Mouse (Mus musculus) adrenal gland, postnatal 10 days (tissue): ENCODE data around the gene Ralgapb. TPM values are rescaled to one million over a fixed set of nuclear protein-coding genes. Genes with fewer than 3 reads are reported as not detected.
A peak's percentile ranks its signal among the peaks of the same experiment; 100 is the strongest.

ENCODE experiments used
- DNase-seq: peaks from one replicate; pipeline ENCODE4 v3.0.0; 2021; ENCODE audit warnings: mixed read lengths
- total RNA-seq, 2 experiments: library from RNA; stranded (reverse); gene quantifications; 2 replicates each; pipeline ENCODE4 v1.2.3; 2021

Ralgapb gene
- total RNA-seq, 2 experiments from 2014 or later = 33.7 to 42.1 TPM

DNA sequence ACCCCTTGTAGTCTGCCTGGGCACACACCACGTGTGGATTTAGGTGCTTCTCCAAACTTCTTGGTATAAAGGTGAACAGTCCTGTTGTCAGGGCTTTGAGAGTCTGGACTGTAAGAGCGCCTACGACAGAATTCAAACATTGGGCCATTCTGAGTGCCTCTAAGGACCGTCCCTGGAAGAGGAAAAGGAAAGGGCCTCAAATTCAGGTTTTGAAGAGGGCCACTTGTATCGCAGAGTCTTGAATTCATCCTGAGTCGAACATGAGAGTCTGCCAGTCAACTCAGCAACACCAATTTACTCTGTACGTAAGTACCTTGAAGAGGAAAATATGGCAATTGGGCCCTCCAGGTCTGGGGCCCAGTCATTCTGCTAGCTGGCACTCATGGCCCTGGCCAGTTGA, 6.7 kb upstream of the Ralgapb start:
- DNase-seq = no peak

DNA sequence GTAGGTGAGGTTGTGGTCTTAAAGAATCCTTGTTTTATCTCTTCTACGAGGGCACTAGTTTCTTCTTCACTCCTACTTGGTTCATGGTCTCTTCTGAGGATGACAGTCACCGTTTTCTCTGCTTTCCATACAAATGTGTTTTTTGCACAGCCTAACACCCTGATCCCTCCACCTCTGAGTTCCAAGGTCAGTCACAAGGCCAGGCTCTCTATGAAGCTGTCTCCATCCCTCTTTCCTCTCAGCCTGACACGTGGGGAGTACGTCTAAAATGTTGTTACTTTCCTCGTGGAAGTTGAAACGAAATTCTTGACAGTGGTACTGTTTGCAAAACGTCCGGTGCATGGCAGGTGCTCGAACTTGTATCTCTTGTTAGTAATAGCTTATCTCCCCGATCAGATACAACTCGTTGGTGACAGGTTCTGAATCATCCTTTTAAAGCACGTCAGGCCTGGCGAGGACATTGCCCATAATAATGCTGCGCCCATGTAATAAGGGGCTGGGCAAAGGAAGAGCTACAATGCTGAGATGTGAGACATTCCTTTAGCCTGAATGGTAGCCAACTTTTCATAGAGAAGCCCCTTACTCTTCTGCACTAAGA, 552 bp upstream of the Ralgapb start:
- no peak for DNase-seq

DNA sequence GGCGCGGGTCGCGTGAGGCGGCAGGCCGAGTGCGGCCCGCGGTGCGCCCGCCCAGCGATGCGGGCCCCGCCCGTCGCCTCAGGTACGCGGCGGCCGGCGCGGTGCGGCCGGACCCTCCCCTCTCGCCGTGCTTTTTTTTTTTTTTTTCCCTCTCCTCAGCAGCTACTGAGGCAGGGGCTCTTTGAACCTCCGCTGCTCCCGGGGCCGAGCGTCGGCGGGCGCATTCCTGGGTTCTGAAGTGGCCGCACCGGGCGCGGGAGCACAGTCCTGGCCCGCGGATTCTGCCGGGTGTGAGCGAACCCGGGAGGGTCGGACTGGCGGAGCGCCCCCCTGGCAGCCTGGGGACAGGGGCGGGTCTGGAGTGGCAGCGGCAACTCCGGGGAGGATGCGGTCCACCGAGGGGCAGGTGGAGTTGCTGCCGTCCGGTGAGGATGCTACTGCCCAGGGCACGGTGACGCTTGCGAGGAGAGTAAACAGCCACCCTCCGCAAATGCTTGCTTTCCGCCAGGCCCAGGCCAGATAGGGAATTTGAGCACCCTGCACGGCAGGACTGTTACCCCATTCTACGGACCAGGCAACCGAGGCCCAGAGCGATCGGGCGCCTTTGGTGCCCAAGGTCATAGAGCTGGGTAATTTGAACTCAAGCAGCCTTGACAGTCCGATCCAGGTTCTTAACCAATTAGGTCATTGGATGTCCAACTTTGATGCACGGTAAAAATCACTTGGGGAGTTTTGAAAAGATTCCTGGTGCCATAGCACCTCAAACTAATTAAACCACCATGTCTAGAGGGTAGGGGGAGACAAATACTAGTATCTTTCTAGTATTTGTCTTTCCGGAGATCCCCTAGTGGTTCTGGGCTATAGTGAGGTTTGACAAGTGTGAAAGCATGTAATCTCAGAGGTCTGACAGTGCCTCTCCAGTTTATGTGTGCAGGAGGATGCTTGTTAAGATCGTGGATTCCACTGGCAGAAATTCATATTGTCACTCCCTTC, 670 bp downstream of the Ralgapb start:
- peak; percentile 50 for DNase-seq

DNA sequence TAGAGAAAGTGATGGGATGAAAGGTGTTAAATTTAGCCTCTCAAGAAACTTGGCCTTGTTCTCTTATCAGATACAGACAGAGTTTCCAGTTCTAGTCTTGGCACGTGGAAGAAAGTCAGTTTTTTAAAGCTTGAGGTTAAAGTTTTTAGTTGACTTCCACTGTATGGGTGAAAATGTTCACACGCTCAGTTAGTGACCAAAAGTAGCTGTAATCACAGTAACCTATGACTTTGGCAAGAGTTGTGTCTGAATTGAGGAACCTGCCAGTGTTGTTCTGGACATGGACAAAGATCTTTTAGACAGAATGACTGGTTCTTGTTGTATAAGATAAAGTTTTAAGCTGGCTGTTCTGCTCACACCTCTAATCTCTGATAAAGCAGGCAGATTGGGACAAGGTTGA, 3.6 kb downstream of the Ralgapb start:
- no peak for DNase-seq

DNA sequence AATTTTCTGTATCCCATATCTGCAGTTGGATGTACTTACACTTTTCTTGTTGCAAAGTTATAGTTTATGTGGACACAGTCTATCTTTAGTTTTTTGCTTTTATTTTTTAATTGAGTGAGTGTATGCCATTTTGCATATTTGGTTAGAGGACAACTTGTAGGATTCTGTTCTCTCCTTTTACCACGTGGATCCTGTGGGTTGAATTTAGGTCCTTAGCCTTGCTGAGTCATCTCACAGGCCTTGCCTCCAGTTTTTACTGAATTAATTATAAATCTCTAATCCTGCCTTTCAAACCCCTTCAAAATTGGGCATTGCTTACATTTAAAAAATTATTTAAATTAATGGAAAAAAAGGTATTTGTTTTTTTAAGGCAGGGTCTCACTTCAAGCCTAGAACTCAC, 6.2 kb downstream of the Ralgapb start:
- DNase-seq = no peak

DNA sequence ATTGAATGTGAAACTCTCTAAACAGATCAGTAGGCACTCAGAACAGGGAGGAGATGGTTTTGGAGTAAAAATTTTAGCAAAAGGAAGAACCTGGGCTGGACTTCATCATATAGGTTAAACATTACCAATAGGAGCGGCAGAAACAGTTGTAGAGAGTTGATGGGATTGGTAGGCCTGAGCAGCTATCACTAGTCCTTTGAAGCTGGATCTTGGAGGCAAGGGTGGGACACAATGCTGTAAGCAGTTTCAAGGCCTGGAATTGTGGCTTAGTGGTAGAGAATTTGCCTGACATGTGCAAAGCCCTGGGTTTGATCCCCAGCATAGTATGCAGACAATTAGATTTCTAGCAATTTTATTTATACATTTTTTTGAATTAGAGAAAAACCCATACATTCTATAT, 9.0 kb downstream of the Ralgapb start:
- no peak for DNase-seq

DNA sequence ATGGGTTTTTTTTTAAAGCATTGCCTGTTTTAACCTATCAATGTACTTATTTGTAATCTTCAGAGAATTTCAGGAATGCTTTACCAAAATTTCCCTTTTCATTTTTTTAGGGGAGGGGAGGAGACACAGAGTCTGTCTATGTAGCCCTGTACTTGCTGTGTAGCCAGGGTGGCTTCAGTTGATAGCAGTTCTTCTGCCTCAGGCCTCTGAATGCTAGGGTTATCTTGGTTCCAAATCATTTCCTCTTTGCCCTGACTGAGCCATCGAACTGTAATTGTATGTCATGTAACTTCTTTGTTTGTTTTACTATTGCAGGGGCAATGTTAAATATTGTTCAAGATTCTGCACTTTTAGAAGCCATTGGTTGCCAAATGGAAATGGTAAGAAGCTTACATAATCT, 36.2 kb downstream of the Ralgapb start:
- DNase-seq = no peak

DNA sequence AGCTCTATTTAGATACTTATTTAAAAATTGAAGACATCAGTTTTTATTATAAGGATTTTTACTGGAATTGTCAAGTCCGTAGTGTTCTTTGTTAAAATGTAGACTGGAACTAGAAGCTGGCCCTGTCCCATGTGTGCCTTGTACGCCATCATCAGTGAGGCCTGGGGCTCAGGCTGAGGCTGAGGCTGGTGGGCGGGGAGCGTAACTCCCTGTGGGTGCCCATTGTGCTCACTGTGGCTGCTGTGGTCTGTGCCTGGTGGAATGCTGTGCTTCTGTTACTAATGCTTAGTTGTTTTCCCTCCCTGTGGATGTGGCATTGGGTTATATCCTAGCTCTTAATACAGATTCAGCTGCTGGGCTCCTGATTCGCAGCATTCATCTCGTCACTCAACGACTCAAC, 40.2 kb downstream of the Ralgapb start:
- no peak for DNase-seq

DNA sequence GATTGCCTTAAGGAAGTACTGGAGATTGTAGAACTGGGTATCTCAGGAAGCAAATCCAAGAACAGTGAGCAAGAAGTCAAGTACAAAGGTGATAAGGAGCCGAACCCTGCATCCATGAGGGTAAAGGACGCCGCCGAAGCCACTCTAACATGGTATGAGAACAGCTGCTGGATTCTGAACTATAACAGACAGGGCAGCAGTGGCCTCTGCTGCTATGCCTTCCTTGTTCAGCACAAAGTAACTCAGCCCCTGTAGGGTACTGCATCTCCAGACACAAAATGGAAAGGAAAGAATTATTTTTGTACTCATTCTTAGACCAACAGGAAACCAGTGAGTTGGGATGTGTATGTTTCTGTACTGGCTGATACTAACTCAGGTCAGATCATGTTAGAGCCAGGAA, 46.8 kb downstream of the Ralgapb start:
- DNase-seq = no peak

DNA sequence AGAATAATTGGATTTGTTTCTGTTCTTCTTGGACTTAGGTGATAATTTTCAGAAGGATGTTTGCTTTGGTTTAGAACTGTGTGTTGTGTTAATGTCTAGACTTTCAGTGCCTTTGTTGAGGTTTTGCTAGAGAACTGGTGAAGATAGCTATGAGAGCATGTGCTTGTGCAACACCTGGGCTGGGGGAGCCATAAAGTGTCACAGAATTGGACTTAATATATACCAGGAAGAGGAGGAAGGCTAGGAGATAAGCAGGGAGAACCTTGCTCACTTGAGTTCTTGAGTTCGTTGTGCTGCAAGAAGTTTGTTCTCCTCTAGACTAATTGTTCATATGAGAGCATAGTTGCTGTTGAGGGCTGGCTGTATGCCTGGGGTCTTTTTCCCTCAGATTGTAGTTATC, 48.0 kb downstream of the Ralgapb start:
- DNase-seq = no peak

DNA sequence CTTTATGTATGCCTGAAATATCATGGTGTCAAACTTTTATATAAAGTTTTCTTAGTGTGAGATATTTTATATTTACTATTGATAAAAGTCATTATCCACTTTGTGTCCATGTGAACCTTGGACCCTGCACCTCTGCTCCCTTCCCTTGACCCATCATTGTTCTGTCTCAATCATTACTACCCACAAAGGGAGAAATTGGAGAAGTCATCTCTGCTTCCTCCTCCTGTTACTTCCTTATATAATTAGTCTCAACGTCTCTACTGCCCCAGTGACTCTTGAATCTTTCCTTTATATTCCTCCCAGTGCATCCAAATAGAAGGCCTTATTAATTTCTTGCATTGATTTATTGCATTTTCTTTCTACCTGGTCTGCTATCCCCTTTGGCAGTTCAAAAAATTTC, 52.8 kb downstream of the Ralgapb start:
- DNase-seq = no peak

DNA sequence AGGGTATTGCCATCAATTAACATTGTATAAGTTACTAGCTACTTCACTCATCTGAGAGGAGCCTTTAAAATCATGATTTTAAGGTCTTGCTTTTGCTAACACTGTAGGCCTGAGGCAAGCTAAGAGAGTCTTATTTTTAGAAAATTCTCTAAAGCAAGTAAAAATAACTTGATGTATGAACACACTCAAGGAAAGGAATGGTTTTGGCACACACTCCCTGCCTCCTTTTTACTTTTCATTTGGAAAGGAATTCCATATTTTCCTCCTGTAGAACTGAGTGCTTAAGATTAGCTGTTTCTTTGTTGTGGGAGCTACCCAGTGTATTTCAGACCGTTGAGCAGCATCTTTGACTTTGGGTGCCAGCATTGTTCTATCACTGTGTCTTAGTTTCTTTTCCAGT, 64.5 kb downstream of the Ralgapb start:
- no peak for DNase-seq

DNA sequence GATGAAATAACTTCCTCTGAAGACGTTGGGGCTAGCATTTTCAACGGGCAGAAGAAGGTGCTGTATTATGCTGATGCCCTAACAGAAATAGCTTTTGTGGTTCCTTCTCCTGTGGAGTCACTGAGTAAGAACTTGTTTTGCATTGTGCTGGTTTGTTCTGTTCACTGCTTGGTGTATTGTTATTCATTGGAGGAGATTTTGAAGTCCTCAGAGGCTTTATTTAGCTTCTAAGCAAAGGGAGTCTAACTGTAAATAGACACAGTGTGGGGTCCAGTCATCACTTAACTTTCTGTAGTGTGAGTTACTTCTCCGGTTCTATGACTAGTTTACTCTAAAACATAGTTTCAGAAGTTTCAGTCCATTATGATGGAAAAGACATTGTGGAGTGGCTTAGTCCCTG, 68.0 kb downstream of the Ralgapb start:
- DNase-seq = no peak

DNA sequence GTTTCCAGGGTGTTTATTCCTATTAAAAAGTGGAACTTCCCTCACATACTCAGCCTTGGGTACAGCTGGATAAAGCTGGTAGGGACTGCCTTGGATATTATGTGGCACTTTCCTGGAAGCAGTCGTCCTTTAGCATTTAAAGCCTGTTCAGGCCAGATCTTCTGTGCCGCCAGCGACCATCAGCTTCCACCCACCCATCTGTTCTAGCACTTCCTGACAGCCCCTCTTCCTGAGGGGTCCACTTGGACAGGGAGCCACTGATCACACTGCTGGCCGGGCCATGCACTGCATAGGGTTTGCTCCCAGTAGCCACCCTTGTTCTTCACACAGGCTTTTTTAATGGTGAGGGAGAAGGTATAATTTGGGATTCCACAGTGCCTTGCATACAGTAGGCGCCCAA, 88.8 kb downstream of the Ralgapb start:
- no peak for DNase-seq

DNA sequence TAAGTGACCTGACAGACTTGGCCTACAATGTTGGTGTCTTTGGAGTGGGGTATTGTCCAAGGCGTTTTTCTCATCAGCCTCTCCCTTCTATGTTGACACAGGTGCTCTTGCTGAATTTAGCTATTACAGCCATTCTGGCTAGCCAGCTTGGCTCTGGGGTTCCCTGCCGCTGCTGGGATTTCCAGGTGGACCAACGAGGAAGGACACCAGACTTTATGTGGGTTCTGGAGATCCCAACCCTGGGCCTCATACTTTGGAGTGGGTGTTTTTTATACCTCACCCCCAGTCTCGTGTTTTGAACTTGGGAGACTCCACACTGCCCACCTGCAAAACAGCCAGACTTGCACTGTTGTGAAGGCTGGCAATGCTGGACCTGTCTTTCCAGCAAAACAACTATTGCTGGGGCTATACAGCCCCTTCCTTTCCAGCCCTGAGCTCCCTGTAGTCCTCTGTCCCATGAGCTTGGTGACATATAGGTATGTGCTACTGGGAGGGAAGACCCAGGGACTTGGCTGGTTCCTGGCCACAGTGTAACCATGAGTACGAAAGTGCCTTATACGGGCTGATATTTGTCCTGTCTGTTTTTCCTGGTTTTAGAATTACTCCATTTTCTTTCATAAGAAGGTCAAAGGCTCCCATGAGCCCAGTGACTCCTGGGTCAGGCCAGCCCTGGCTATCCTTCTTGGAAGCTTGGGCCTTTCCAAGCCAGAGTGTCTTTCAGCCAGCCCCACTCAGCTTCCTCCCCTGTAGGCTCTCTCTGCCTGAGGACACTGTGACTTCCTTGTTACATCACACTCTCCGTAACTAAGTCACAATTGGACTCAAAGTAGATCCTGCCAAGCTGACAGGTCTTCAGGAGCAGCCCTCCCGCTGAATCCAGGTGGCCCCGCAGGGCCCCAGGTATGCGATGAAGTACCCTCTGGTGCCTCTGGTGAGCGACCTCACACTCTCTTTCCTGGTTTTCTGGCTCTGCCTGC, 92.5 kb downstream of the Ralgapb start, which contains the start of gene Adig:
TSS of gene Adig (plus strand) at position 777 of the 977 bp plus-strand sequence.
- DNase-seq = peak; percentile 63

DNA sequence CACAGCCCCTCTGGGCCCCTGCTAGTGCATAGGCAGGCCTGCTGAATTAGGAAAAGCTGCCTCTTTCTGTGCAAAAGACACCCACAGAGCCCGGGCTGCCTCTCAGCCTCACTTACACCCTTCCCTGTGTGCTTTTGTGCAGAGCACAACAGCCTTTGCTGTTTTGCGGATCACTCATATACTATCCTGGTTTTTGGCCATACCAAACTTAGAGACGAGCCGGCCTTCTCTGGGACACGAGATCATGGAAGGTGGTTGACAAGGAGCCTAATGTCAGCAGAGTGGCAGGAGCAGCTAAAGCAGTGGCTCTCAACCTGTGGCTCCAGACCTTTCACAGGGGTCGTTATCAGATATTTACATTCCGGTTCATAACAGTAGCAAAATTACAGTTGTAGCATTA, 93.6 kb downstream of the Ralgapb start:
- DNase-seq = no peak

DNA sequence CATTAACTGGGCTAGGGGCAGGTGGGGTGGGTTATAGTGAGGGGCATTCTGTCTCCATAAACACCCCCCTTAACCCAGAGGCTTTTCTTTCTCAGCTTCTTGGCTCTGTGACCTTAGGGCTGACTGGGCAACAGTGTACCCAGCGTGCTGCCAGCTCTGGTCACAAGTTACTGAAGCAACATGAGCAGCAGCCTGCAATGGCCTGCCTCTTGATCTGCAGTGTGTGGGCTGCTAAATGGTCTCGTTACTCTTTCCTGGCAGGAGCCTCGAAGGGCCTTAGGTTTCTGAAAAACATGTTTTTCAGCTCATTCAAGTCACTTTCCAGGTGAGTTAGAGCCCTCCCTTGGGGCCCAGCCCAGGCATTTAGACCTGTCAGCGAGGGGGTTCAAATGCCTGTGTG, 94.0 kb downstream of the Ralgapb start:
- DNase-seq = peak; percentile 57

DNA sequence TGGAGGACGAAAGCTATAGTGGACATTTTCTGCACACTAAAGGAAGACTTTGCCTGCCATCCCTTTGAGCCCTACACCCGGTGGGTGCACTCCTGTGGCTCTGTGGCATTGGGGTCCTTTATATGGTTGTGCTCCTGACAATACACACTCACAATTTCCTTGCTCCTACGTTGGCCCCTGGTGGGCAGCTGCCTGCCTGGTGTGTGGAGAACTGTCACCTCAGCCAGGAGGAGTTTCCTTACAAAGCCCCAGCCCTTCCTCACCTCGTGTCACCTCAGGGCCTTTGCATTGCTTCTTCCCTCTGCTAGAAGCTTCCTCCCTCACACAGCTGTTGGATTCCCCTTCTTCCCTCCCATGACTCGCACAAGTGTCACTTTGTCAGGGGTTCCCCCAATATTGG, 96.8 kb downstream of the Ralgapb start:
- no peak for DNase-seq

DNA sequence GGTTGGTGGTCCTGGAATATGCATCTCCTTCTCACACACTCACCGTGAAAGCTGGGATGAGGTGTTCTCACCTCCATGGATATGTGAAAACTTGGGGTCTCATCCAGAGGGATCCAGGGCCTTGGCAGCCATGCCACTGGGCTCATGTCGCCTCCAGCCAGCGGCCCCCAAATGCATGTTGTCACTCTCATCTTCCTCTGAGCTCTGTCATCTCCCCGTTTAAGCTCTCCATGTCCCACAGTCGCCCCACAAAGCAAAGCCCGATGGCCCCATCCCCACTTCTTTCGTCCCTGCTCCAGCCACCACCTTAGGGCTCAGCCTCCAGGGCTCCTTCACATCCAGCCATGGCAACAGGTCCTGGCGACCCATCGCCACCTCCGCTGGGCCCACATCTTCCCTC, 97.4 kb downstream of the Ralgapb start:
- DNase-seq = no peak

DNA sequence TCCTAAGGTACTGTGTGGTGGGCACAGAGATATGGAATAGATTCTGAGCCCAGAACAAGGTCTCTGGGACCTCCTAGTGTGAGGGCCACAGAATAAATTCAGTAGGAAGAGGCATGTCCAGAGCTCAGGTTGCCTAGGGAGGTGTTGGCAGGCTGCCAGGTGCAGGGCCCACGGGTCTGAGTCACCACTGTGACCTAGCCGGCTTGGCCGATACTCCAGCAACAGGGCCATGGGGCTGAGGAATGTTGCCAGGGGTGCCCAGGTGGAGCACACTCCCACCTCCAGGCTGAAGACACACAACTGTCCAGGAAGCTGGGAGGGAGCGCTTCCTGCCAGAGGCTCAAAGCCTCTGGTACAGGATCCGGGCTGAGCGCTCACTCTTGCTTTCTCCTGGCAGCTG, 101.0 kb downstream of the Ralgapb start:
- DNase-seq = peak; percentile 85

DNA sequence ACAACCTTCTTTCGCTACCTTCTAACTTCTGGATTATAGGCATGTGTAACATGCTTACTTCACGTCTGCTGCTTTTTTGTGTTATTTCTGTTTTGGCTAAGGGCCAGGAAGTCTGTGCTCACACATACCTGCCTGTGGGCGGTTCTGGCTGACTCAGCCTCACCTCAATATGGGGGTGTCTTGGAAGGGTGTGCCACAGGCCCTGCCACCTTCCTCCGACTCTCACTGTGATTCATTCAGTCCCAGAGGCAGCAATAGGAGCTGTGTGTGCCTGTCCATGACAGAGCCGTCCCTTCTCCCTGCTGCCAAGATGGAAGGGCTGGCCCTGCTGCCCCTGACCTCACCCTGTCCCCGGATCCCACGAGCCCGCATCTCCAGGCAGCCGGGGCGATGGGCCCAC, 102.9 kb downstream of the Ralgapb start, which contains the start of gene Arhgap40:
TSS of gene Arhgap40 (plus strand) at position 269 of the 400 bp plus-strand sequence.
- no peak for DNase-seq

DNA sequence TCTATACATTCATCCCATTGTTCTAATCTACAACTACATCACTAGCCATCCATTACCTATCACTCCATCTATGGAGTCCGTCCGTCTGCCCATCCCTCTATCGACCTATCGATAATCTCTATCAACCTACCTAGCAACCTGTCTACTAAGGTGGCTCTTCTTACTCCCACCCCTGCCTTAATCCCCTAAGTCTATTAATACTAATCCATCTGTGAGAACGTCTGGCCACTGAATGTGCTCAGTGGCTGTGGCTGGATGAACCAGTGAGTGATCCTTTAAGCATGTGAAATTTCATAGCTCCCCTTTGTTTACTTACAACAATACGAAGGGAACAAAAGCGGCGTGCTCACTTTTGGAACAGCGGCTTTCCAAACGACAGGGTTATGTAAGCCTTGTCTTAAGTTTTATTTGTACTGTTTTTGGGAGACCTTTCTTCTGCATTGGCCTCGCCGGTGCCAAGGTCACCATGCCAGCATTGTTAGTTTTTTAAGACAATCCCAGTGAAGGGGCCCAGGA, 104.2 kb downstream of the Ralgapb start:
- no peak for DNase-seq
